Mouse (Mus musculus) kidney, embryonic 15.5 days (tissue): ENCODE results near the gene Wnt6. TPM values are rescaled to one million over a fixed set of nuclear protein-coding genes. Genes with fewer than 3 reads are reported as not detected.
"Not testable (repeated sequence)": the region's sequence is repeated elsewhere in the genome, so short reads cannot be mapped to it uniquely, and the experiment has no call there.

ENCODE experiments used
- ATAC-seq: fragments of 200-750 bp; cut with Nextera tagmentation; replicated peaks from 2 replicates; pipeline ENCODE4 v1.8.0; 2017; ENCODE audit warnings: moderate TSS enrichment; ENCODE audit not compliant: low FRiP score
- H3K27ac ChIP-seq: fragments of 300-500 bp; sonication (generic); 2 replicates; pipeline ENCODE4 v1.5.1; 2015; ENCODE audit warnings: mild to moderate bottlenecking, inconsistent platforms
- H3K27me3 ChIP-seq: fragments of 300-500 bp; sonication (generic); 2 replicates; pipeline ENCODE4 v1.6.1; 2015; ENCODE audit warnings: inconsistent platforms
- H3K36me3 ChIP-seq: fragments of 300-500 bp; sonication (generic); 2 replicates; pipeline ENCODE4 v1.6.1; 2015; ENCODE audit warnings: inconsistent platforms
- H3K4me1 ChIP-seq: fragments of 300-500 bp; sonication (generic); 2 replicates; pipeline ENCODE4 v1.6.1; 2015; ENCODE audit warnings: inconsistent platforms
- H3K4me2 ChIP-seq: fragments of 300-500 bp; sonication (generic); 2 replicates; pipeline ENCODE4 v1.6.1; 2015; ENCODE audit warnings: moderate library complexity, mild to moderate bottlenecking, inconsistent platforms
- H3K4me3 ChIP-seq: fragments of 300-500 bp; sonication (generic); replicated peaks from 2 replicates; pipeline ENCODE4 v1.5.1; 2015; ENCODE audit warnings: mild to moderate bottlenecking, inconsistent platforms
- H3K9ac ChIP-seq: fragments of 300-500 bp; sonication (generic); 2 replicates; pipeline ENCODE4 v1.6.1; 2015; ENCODE audit warnings: mild to moderate bottlenecking, inconsistent platforms
- H3K9me3 ChIP-seq: fragments of 300-500 bp; sonication (generic); replicated peaks from 2 replicates; pipeline ENCODE4 v1.6.1; 2016; ENCODE audit warnings: inconsistent platforms
- WGBS: fragments of 180-500 bp; shearing (Covaris S2); methylation state at CpG from one replicate; pipeline ENCODE4 v1.1.7; 2015; ENCODE audit warnings: mixed read lengths; 5-methylcytosine and 5-hydroxymethylcytosine counted together
- polyA plus RNA-seq: library from polyadenylated mRNA; unstranded; fragments of >200 nt; fragmentation: Nextera tagmentation; extraction: Ambion mirVana; gene quantifications from 2 replicates; pipeline ENCODE4 v1.2.1, GENCODE M21; 2015

The Wnt6 gene
- polyA plus RNA-seq, 1 experiment from 2014 or later, result 2.0 TPM

GRCm38 (mm10) chr1:74814931-74815647 is 43.4 kb downstream of the Wnt6 start:
- peaks cover 27% of the 10 kb centered on the region for H3K27me3 ChIP-seq
- WGBS, result 73% methylated on average over 9 of the region's 9 CpGs
- no peak overlapping the region for H3K4me2 ChIP-seq
- H3K4me3 ChIP-seq, result no peak overlapping the region
- H3K9me3 ChIP-seq, result no peaks in the 10 kb centered on the region
- no peaks in the 10 kb centered on the region for H3K36me3 ChIP-seq
- peaks cover 9% of the 10 kb centered on the region; the same call in 1 of the 2 replicates for H3K4me1 ChIP-seq
- no peak overlapping the region for H3K27ac ChIP-seq
- H3K9ac ChIP-seq, result no peak overlapping the region
- ATAC-seq, result no peak

GRCm38 (mm10) chr1:74815965-74816364 is 44.3 kb downstream of the Wnt6 start:
- ATAC-seq, H3K27ac ChIP-seq, H3K9ac ChIP-seq, H3K4me3 ChIP-seq, H3K9me3 ChIP-seq, H3K4me1 ChIP-seq, H3K4me2 ChIP-seq, H3K36me3 ChIP-seq: not testable (repeated sequence)
- H3K27me3 ChIP-seq, result peaks cover 21% of the 10 kb centered on the region
- 76% methylated on average over 6 of the region's 6 CpGs for WGBS

- Histone ChIP-seq H3K27ac (peak overlapping the region; percentile 92), H3K9ac (peak overlapping the region; percentile 68), H3K36me3 (no peaks in the 10 kb centered on the region), H3K27me3 (peaks cover 13% of the 10 kb centered on the region), H3K4me2 (peak overlapping the region; percentile 66), H3K4me3 (peak overlapping the region; percentile 63), H3K9me3 (no peaks in the 10 kb centered on the region), H3K4me1 (peaks cover 9% of the 10 kb centered on the region; the same call in 1 of the 2 replicates)
- peak; percentile 87 for ATAC-seq
- WGBS, result 6% methylated on average over 38 of the region's 38 CpGs
These were observed 45.0 kb downstream of the Wnt6 start for GRCm38 (mm10) chr1:74816612-74817199.

- H3K4me3 ChIP-seq, result peak overlapping the region; percentile 63
- no peaks in the 10 kb centered on the region for H3K9me3 ChIP-seq
- H3K27me3 ChIP-seq, result peaks cover 8% of the 10 kb centered on the region; the same call in 1 of the 2 replicates
- peak overlapping the region; percentile 68 for H3K9ac ChIP-seq
- no peaks in the 10 kb centered on the region for H3K36me3 ChIP-seq
- ATAC-seq, result peak; percentile 54
- 12% methylated on average over 14 of the region's 14 CpGs for WGBS
- H3K27ac ChIP-seq, result peak overlapping the region; percentile 92
- peaks cover 9% of the 10 kb centered on the region; the same call in 1 of the 2 replicates for H3K4me1 ChIP-seq
- peak overlapping the region; percentile 66 for H3K4me2 ChIP-seq
These were observed 45.5 kb downstream of the Wnt6 start for GRCm38 (mm10) chr1:74817219-74817618.

GRCm38 (mm10) chr1:74818509-74818908 is 46.8 kb downstream of the Wnt6 start:
- WGBS, result 97% methylated on average over 1 of the region's 1 CpGs
- Histone ChIP-seq H3K27me3 (peaks cover 3% of the 10 kb centered on the region; the same call in 1 of the 2 replicates), H3K4me3 (no peak overlapping the region), H3K9me3 (no peaks in the 10 kb centered on the region), H3K4me2 (no peak overlapping the region), H3K4me1 (peaks cover 9% of the 10 kb centered on the region; the same call in 1 of the 2 replicates), H3K36me3 (no peaks in the 10 kb centered on the region), H3K27ac (no peak overlapping the region), H3K9ac (no peak overlapping the region)
- no peak for ATAC-seq

GRCm38 (mm10) chr1:74823598-74823997 is 51.9 kb downstream of the Wnt6 start:
- not testable (repeated sequence) for H3K4me3 ChIP-seq, H3K27me3 ChIP-seq, H3K36me3 ChIP-seq, H3K9me3 ChIP-seq, H3K4me1 ChIP-seq, H3K27ac ChIP-seq, H3K9ac ChIP-seq, H3K4me2 ChIP-seq, ATAC-seq
- 92% methylated on average over 4 of the region's 4 CpGs for WGBS

- 0 out of 2 replicates have a peak, but pooled peaks cover 2% of the 10 kb centered on the region for H3K4me1 ChIP-seq
- ATAC-seq, result no peak
- H3K9me3 ChIP-seq, result no peaks in the 10 kb centered on the region
- no peak overlapping the region for H3K27ac ChIP-seq
- WGBS, result 35% methylated on average over 14 of the region's 14 CpGs
- H3K27me3 ChIP-seq, result no peaks in the 10 kb centered on the region
- H3K9ac ChIP-seq, result no peak overlapping the region
- no peak overlapping the region for H3K4me3 ChIP-seq
- no peaks in the 10 kb centered on the region for H3K36me3 ChIP-seq
- no peak overlapping the region for H3K4me2 ChIP-seq
These were observed 53.0 kb downstream of the Wnt6 start for GRCm38 (mm10) chr1:74824518-74825302.

GRCm38 (mm10) chr1:74830061-74830460 is 58.4 kb downstream of the Wnt6 start:
- Histone ChIP-seq H3K27ac (no peak overlapping the region), H3K4me3 (no peak overlapping the region), H3K4me2 (no peak overlapping the region), H3K9me3 (no peaks in the 10 kb centered on the region), H3K27me3 (no peaks in the 10 kb centered on the region), H3K4me1 (no peaks in the 10 kb centered on the region), H3K36me3 (no peaks in the 10 kb centered on the region), H3K9ac (no peak overlapping the region)
- 74% methylated on average over 9 of the region's 9 CpGs for WGBS
- ATAC-seq, result no peak

- Histone ChIP-seq H3K36me3 (no peaks in the 10 kb centered on the region), H3K4me3 (no peak overlapping the region), H3K27me3 (no peaks in the 10 kb centered on the region), H3K27ac (no peak overlapping the region), H3K4me2 (no peak overlapping the region), H3K4me1 (no peaks in the 10 kb centered on the region), H3K9me3 (no peaks in the 10 kb centered on the region), H3K9ac (no peak overlapping the region)
- no peak for ATAC-seq
- 87% methylated on average over 3 of the region's 3 CpGs for WGBS
These were observed 61.6 kb downstream of the Wnt6 start for GRCm38 (mm10) chr1:74833255-74833654.

Other genes starting within 250 kb of the Wnt6 start
- 0.53 and 1.3 TPM in 2 replicates for gene Plcd4, start 229.0 kb upstream of the Wnt6 start, polyA plus RNA-seq
- 33.2 and 34.3 TPM in 2 replicates for gene Usp37, start 227.6 kb upstream of the Wnt6 start, polyA plus RNA-seq
- 7.5 and 8.4 TPM in 2 replicates for gene Zfp142, start 183.6 kb upstream of the Wnt6 start, polyA plus RNA-seq
- gene Bcs1l, start 183.6 kb upstream of the Wnt6 start, polyA plus RNA-seq, result 15.7 and 17.8 TPM in 2 replicates
- 40.7 and 43.4 TPM in 2 replicates for gene Rnf25, start 170.5 kb upstream of the Wnt6 start, polyA plus RNA-seq
- 7.6 and 8.8 TPM in 2 replicates for gene Stk36, start 170.4 kb upstream of the Wnt6 start, polyA plus RNA-seq
- gene Ttll4, start 110.1 kb upstream of the Wnt6 start, polyA plus RNA-seq, result 17.4 and 19.5 TPM in 2 replicates
- 7.2 and 7.6 TPM in 2 replicates for gene Cyp27a1, start 58.3 kb upstream of the Wnt6 start, polyA plus RNA-seq
- 0.44 and 0.73 TPM in 2 replicates for gene Prkag3, start 22.7 kb upstream of the Wnt6 start, polyA plus RNA-seq
- gene Wnt10a, start 19.6 kb downstream of the Wnt6 start, polyA plus RNA-seq, result 0.43 and 0.89 TPM in 2 replicates
- 0.05 TPM in 1 of 2 replicates, not detected in the other for gene Cdk5r2, start 83.0 kb downstream of the Wnt6 start, polyA plus RNA-seq
- gene Fev, start 113.5 kb downstream of the Wnt6 start, polyA plus RNA-seq, result 0.53 and 0.67 TPM in 2 replicates
- not detected in 2 replicates for gene Cryba2, start 121.3 kb downstream of the Wnt6 start, polyA plus RNA-seq
- 0.03 TPM in 1 of 2 replicates, not detected in the other for gene Cfap65, start 163.7 kb downstream of the Wnt6 start, polyA plus RNA-seq
- 2.2 and 2.9 TPM in 2 replicates for gene Ihh, start 179.8 kb downstream of the Wnt6 start, polyA plus RNA-seq